Mouse (Mus musculus) testis, postnatal 14 days (tissue): Measurements from ENCODE around the gene Prap1.

ENCODE experiments used
- DNase-seq: peaks from one replicate; pipeline ENCODE4 v3.0.0; 2021; ENCODE audit warnings: low spot score

The Prap1 gene

GRCm38 (mm10) chr7:140092924-140093528 lies at the start of gene Prap1:
Gene Prap1, plus strand, starts transcription at chr7:140093395.
- no peak for DNase-seq

- DNase-seq, result no peak
Observed at GRCm38 (mm10) chr7:140045546-140045945, 47.6 kb upstream of the Prap1 start.

- DNase-seq, result no peak
Observed at GRCm38 (mm10) chr7:140047811-140048311, 45.3 kb upstream of the Prap1 start.

GRCm38 (mm10) chr7:140048361-140049114 lies 44.7 kb upstream of the Prap1 start, which contains the start of gene Msx3:
Gene Msx3, minus strand, starts transcription at chr7:140049089.
- DNase-seq, result no peak

- DNase-seq, result no peak
Observed at GRCm38 (mm10) chr7:140049115-140049689, 44.0 kb upstream of the Prap1 start.

GRCm38 (mm10) chr7:140054124-140054523 lies 39.1 kb upstream of the Prap1 start:
- no peak for DNase-seq

- DNase-seq, result no peak
Observed at GRCm38 (mm10) chr7:140057413-140058407, 35.5 kb upstream of the Prap1 start.

- DNase-seq, result no peak
Observed at GRCm38 (mm10) chr7:140058528-140058927, 34.7 kb upstream of the Prap1 start.

GRCm38 (mm10) chr7:140059601-140060000 lies 33.6 kb upstream of the Prap1 start:
- DNase-seq, result no peak

GRCm38 (mm10) chr7:140060936-140061831 lies 32.0 kb upstream of the Prap1 start:
- no peak for DNase-seq

- DNase-seq, result no peak
Observed at GRCm38 (mm10) chr7:140061832-140062130, 31.4 kb upstream of the Prap1 start.

GRCm38 (mm10) chr7:140062307-140062706 lies 30.9 kb upstream of the Prap1 start:
- no peak for DNase-seq

- peak; percentile 61 for DNase-seq
Observed at GRCm38 (mm10) chr7:140063092-140063491, 30.1 kb upstream of the Prap1 start.

- no peak for DNase-seq
Observed at GRCm38 (mm10) chr7:140067397-140067796, 25.8 kb upstream of the Prap1 start.

- DNase-seq, result no peak
Observed at GRCm38 (mm10) chr7:140070042-140070711, 23.0 kb upstream of the Prap1 start.

- no peak for DNase-seq
Observed at GRCm38 (mm10) chr7:140077698-140078097, 15.5 kb upstream of the Prap1 start.

- no peak for DNase-seq
Observed at GRCm38 (mm10) chr7:140078711-140079110, 14.5 kb upstream of the Prap1 start.

GRCm38 (mm10) chr7:140080503-140081156 lies 12.6 kb upstream of the Prap1 start:
- peak; percentile 72 for DNase-seq

GRCm38 (mm10) chr7:140081408-140082241 lies 11.6 kb upstream of the Prap1 start:
- no peak for DNase-seq
